Mouse (Mus musculus) thymus, adult 18-20 months (tissue): ENCODE results near the gene Ccdc85a.

Source experiments
- DNase-seq, 2 experiments: peaks; one replicate each; pipeline ENCODE4 v3.0.0; 2022; ENCODE audit warnings: mixed read lengths in 2 of 2

Ccdc85a gene

GRCm38 (mm10) chr11:28583911-28584434 is at the start of gene Ccdc85a:
Ccdc85a (minus strand) TSS chr11:28584324.
- no peak for DNase-seq

- DNase-seq = no peak
These were observed 49.5 kb upstream of the Ccdc85a start for GRCm38 (mm10) chr11:28633571-28634125.

- no peak for DNase-seq
These were observed 49.0 kb upstream of the Ccdc85a start for GRCm38 (mm10) chr11:28633093-28633492.

- DNase-seq = no peak
These were observed 46.6 kb upstream of the Ccdc85a start for GRCm38 (mm10) chr11:28630771-28631170.

GRCm38 (mm10) chr11:28610781-28611491 is 26.8 kb upstream of the Ccdc85a start:
- no peak for DNase-seq

GRCm38 (mm10) chr11:28583138-28583910 is 800 bp downstream of the Ccdc85a start:
- no peak for DNase-seq

GRCm38 (mm10) chr11:28582218-28582617 is 1.9 kb downstream of the Ccdc85a start:
- DNase-seq = no peak

GRCm38 (mm10) chr11:28572423-28572822 is 11.7 kb downstream of the Ccdc85a start:
- no peak for DNase-seq

GRCm38 (mm10) chr11:28556420-28556819 is 27.7 kb downstream of the Ccdc85a start:
- DNase-seq = no peak

- no peak for DNase-seq
These were observed 40.7 kb downstream of the Ccdc85a start for GRCm38 (mm10) chr11:28543429-28543828.

- no peak for DNase-seq
These were observed 42.8 kb downstream of the Ccdc85a start for GRCm38 (mm10) chr11:28541307-28541706.

GRCm38 (mm10) chr11:28533286-28533685 is 50.8 kb downstream of the Ccdc85a start:
- DNase-seq = no peak

GRCm38 (mm10) chr11:28501190-28501589 is 82.9 kb downstream of the Ccdc85a start:
- DNase-seq = no peak

- DNase-seq = no peak
These were observed 87.1 kb downstream of the Ccdc85a start for GRCm38 (mm10) chr11:28497034-28497433.

GRCm38 (mm10) chr11:28493362-28493761 is 90.8 kb downstream of the Ccdc85a start:
- DNase-seq = no peak

GRCm38 (mm10) chr11:28491330-28491729 is 92.8 kb downstream of the Ccdc85a start:
- no peak for DNase-seq

GRCm38 (mm10) chr11:28484083-28484729 is 99.9 kb downstream of the Ccdc85a start:
- DNase-seq = no peak

GRCm38 (mm10) chr11:28477088-28477487 is 107.0 kb downstream of the Ccdc85a start:
- DNase-seq = no peak

- DNase-seq = no peak
These were observed 118.4 kb downstream of the Ccdc85a start for GRCm38 (mm10) chr11:28465726-28466125.

GRCm38 (mm10) chr11:28464926-28465325 is 119.2 kb downstream of the Ccdc85a start:
- no peak for DNase-seq

- no peak for DNase-seq
These were observed 125.0 kb downstream of the Ccdc85a start for GRCm38 (mm10) chr11:28459165-28459564.

- DNase-seq = no peak
These were observed 144.2 kb downstream of the Ccdc85a start for GRCm38 (mm10) chr11:28439877-28440276.
